Mouse (Mus musculus) CH12.LX (cell line): ENCODE measurements around the gene Sult6b2.

Source experiments
- CHD1 ChIP-seq: IDR thresholded peaks from 2 replicates; pipeline ENCODE4 v1.6.1; 2012; ENCODE audit warnings: low read depth, low read length, improper control_type of control experiment, inconsistent platforms
- CTCF ChIP-seq, 2 experiments: IDR thresholded peaks in 1 of 2; conservative IDR thresholded peaks in 1 of 2; 2 replicates each; pipeline ENCODE4 v1.5.1; 2011 to 2012; ENCODE audit warnings: low read depth in 2 of 2, low read length in 2 of 2, improper control_type of control experiment in 1 of 2, inconsistent platforms in 1 of 2, mild to moderate bottlenecking in 1 of 2, moderate library complexity in 1 of 2
- EP300 ChIP-seq: IDR thresholded peaks from 2 replicates; pipeline ENCODE4 v1.6.1; 2011; ENCODE audit warnings: low read length, improper control_type of control experiment
- JUN ChIP-seq: IDR thresholded peaks from 2 replicates; pipeline ENCODE4 v1.6.1; 2011; ENCODE audit warnings: low read depth, mild to moderate bottlenecking, low read length, improper control_type of control experiment, moderate library complexity; ENCODE audit not compliant: insufficient read depth
- MXI1 ChIP-seq: IDR thresholded peaks from 2 replicates; pipeline ENCODE4 v1.6.1; 2011; ENCODE audit warnings: mild to moderate bottlenecking, low read depth, low read length, improper control_type of control experiment
- POLR2A ChIP-seq: IDR thresholded peaks from 2 replicates; pipeline ENCODE4 v1.6.1; 2011; ENCODE audit warnings: low read depth, mild to moderate bottlenecking, improper control_type of control experiment, low read length
- RCOR1 ChIP-seq: conservative IDR thresholded peaks from 2 replicates; pipeline ENCODE4 v1.6.1; 2012; ENCODE audit warnings: low read depth, mild to moderate bottlenecking, inconsistent platforms, low read length, improper control_type of control experiment
- TBP ChIP-seq: conservative IDR thresholded peaks from 2 replicates; pipeline ENCODE4 v1.6.1; 2011; ENCODE audit warnings: low read depth, low read length, improper control_type of control experiment
- TCF12 ChIP-seq: IDR thresholded peaks from 2 replicates; pipeline ENCODE4 v1.6.1; 2014; ENCODE audit warnings: low read depth, mild to moderate bottlenecking, inconsistent platforms, low read length, improper control_type of control experiment
- UBTF ChIP-seq: IDR thresholded peaks from 2 replicates; pipeline ENCODE4 v1.6.1; 2012; ENCODE audit warnings: low read depth, mild to moderate bottlenecking, inconsistent platforms, low read length, improper control_type of control experiment, moderate library complexity
- ZKSCAN1 ChIP-seq: IDR thresholded peaks from 2 replicates; pipeline ENCODE4 v1.6.1; 2012; ENCODE audit warnings: low read depth, inconsistent platforms, low read length, improper control_type of control experiment, borderline replicate concordance
- ZMIZ1 ChIP-seq: IDR thresholded peaks from 2 replicates; pipeline ENCODE4 v1.6.1; 2012; ENCODE audit warnings: low read depth, mild to moderate bottlenecking, inconsistent platforms, low read length, improper control_type of control experiment

DNA sequence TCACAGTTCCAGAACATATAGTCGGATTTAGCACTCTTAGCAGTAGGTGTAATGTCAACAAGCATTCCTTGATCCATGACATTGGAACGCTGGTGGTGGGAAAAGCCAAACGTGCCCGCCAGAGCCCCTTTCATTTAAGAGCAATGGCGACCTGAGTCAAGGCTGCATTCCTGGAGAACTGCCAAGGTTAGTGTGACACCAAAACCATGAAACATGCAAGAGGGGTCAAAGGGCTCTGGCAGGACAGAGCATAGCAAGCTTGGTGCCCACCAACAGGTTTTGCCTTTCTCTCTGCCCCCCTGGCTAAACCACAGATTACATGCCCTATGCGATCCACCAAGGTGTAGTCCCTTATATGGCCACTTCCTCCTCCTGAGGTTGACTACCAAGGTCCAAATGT, 65.7 kb downstream of the Sult6b2 start:
- TF ChIP-seq CTCF (conservative IDR thresholded peaks at IDR 0.05 in 1 of 2, IDR thresholded peaks at IDR 0.05 in 1 of 2; ENCODE audit: low read depth in 2 of 2, low read length in 2 of 2): no peak
- TF ChIP-seq EP300: no peak
- no peak for TF ChIP-seq POLR2A
- TF ChIP-seq RCOR1: no peak
- TF ChIP-seq CHD1: no peak
- TF ChIP-seq MXI1: no peak
- TF ChIP-seq JUN: no peak
- no peak for TF ChIP-seq ZKSCAN1
- TF ChIP-seq TBP: no peak
- TF ChIP-seq UBTF: no peak
- no peak for TF ChIP-seq TCF12
- no peak for TF ChIP-seq ZMIZ1
